Mouse (Mus musculus) ovary, postnatal 14 days (tissue): Measurements from ENCODE around the gene Aunip.

ENCODE experiments used
- DNase-seq: peaks from one replicate; pipeline ENCODE4 v3.0.0; 2022; ENCODE audit warnings: low spot score

Aunip gene

DNA sequence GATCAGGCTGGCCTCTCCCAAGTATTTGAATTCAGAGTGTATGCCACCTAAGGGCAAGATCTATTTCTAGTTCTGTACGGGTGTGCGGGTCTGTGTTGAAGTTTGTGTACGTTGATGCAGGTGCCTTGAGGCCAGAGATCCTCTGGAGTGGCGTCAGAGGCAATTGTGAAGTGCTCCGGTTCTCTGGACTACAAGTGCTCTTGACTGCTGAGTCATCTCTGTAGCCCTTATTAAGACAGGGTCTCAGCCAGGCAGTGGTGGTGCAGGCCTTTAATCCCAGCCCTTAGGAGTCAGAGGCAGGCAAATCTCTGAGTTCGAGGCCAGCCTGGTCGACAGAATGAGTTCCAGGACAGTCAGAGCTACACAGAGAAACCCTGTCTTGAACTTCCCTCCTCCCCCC is 4.8 kb downstream of the Aunip start:
- no peak for DNase-seq

- no peak for DNase-seq
Measured at GRCm38 (mm10) chr4:134516981-134517380, 6.2 kb downstream of the Aunip start.

DNA sequence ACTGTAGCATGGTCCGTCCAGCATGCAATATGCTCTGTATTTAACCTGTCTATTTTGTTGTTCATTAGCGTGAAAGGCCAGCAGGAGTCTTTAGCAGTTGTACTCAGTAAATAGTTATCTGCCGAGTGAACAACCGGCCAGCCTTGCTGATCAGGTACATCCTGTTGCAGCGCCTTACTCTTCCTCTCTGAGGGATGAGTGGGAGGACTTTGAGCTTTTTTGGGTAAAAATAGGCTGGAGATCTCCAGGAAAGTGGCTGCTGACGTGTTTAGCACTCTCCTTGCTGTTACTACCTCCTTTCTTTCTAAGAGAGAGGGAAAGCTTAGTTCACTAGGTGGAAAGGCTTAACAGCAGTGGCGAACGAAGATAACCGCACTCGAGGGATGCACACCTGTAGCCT is 6.9 kb downstream of the Aunip start:
- no peak for DNase-seq

DNA sequence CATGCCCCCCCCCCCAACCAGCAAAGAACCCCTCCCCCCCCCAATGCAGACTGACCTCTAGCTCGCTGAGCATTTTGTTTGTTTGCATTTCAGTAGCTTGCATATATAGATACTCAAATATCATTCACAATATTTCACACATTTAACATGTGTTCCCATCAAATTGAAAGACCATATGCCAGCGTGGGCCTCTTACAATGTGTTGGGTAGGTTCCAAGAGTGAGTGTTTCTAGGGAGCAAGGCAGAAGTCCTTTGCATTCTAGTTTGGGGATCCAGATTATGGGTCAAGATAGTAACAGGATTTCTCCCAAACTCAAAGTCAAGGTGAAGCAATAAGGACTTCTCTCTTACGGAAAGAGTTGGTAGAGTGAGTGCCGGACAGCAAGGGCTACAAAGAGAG is 7.7 kb downstream of the Aunip start:
- DNase-seq = no peak

GRCm38 (mm10) chr4:134519281-134519680 is 8.5 kb downstream of the Aunip start:
- no peak for DNase-seq

GRCm38 (mm10) chr4:134523447-134523846 is 12.6 kb downstream of the Aunip start:
- DNase-seq = no peak

DNA sequence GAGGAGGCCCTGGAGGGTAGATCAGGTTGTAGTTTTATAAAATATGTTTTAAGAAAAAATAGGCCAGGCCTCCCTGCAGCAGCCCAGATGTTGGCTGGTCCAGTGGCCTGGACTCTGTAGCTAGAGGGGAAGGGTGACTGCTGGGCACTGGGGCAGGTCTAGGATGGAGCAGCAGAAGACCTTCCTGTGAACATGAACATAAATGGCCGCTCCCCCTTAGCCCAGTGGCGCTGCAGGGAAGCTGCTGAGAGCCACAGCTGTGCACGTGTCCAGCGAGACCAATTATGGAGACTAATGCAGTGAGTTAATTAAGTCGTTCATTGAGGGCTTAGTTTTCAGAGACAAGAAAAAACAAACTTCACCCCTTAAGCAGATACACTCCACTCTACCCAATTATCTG is 15.0 kb downstream of the Aunip start:
- no peak for DNase-seq

DNA sequence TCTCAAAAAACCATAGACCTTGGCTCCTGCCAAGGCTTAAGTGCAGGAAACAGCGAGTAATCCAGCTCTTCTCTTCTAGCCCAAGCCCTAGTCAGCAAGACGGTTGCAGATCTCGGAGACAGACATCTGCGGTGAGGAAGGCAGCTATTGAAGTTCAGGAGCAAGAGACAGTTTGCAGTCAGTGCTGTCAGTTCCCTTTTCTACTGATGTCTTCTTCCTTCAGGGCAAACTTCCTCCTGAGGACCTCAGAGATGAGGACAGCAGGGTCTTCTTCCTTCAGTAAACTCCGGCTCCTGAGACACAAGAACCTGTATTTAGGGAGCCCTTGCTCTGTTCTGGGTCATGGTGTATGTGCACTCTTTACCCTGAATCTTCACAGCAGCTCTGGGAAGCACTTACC is 15.4 kb downstream of the Aunip start:
- no peak for DNase-seq

DNA sequence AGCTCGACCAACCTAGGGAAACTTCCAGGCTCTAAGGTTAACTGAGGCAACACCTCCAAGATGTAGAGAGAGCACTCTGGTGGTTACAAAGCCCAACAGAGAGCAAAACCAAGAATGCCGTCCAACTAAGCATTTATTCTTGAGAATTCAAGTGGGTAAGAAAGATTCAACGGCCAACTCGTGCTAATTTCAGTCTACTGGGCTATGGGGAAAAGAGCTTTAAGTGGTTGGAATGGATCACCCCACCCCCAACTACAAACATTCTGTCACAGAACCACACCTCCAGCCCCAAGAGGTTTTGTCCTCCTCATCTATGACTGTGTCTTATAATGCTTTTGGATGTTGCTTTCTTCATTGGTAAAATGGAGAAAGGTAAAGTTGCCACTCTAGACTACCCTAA is 22.1 kb downstream of the Aunip start:
- DNase-seq = no peak

DNA sequence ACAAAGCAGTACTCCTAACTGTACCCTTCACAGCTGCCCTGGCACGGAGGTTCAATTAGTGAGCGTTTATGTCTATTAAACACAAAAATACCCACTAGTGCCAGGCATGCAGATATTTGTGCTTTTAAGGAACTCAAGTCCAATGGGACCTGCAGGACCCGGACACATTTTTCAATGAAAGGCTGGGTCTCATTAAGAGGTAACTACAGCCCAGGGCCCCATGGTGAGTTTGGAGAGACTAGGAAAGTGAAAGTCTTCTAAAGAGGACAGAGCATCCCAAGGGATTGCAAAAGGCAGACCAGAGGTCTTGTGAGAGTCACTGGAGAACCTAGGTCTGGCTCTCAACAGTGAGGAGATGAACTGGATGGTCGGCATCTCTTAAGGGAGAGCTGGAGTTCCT is 22.6 kb downstream of the Aunip start:
- DNase-seq = no peak

DNA sequence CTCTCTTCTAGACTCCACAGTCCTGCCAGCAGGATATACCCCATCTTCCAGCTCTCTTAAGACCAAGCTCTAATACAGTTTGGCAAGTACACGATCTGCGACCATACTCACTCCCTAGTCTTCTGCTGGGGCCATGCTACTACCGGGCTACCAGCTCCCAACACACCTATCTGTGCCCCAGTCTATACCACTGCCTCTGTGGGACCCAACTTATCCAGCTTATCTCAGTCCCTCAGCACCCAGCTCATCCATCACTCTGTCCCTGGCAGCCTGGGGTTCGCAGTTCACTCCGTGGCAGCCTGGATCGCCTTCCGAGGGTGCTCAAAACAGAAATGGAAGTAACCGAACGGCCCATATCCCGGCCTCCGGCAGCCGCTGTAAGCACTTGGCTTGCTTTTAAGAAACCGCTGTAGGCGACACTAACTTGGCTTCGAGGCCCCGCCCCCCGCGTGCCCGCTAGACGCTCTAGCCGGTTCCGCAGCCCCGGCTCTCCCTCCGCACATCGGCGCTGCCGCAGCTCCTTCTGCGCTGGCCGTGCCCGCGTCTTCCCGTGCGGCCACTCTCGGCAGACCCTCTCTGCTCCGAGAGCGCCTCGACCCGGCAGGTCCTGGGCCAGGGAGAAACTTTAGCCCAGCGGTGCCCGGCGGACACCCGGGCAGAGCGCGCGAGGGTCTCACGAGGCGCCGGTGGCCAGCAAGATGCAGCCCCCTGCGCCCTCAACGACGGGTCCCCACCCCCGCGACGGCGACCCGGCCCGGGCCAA is 23.5 kb downstream of the Aunip start:
- DNase-seq = no peak

- peak; percentile 91 for DNase-seq
Measured at GRCm38 (mm10) chr4:134534932-134535786, 24.4 kb downstream of the Aunip start, which contains the start of gene Mtfr1l. Mtfr1l (minus strand) TSS chr4:134535387.

DNA sequence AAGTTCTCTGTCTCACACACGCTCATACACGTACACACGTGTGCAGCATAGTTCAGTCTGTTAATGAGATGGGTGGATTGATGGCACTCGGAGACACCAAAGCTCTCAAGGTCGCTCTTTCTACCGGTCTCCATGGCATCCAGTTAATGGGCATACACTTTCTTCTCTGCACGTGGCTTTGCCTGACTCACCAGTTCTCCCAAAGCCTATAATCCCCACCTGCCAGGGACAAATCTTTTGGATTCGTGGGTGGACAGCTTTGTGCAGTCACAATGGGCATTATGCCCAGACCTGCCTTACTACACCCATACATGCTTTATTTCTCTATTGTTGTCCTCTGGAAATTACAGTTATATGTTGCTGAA is 25.0 kb downstream of the Aunip start:
- no peak for DNase-seq

DNA sequence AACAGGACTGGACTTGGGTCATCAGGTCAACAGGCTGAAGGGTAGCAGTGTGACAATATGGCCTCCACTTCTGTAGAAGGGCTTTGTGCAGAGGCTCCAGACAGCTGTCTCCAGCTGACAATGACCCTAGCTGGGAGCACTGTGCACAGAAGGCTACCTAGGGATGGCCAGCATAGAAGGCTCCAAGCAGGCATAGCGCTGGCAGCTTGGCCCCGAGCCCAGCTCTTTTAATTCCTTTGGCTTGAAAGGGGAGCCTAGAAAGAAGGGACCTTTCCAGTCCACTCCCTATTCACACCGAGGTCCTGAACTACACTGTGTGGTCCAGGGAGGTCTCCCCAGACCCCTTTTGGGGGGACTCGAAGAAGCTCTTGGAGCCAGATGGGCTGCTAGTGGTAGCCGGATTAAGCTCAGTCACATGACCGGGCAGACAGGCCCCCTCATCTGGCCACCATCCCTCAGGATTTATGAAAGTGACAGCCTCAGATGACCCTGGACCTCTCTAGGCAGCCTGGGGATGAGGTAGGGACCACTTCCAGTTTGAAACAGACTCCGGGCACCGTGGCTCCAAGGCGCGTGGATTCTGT is 28.3 kb downstream of the Aunip start:
- DNase-seq = no peak

DNA sequence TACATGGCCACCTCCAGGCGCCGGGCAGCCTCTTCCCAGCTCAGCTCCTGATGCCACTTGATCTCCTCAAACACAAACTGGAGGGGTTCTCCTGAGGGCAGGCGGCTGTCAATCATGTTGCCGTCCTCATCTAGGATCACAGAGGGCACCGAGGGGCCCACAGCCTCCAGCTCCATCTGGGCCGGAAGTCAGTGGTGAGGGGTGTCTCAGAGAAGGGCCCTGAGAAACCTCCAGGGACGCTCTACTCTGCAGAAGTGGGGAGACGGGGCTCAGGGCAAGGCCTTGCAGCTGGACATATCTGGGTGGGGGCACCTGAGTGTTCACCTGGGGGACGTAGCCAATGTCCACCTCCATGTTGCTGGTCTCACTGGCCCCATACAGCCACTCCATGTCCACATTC is 31.9 kb downstream of the Aunip start:
- DNase-seq = no peak

- peak; percentile 95 for DNase-seq
Measured at GRCm38 (mm10) chr4:134543261-134543660, 32.5 kb downstream of the Aunip start.

DNA sequence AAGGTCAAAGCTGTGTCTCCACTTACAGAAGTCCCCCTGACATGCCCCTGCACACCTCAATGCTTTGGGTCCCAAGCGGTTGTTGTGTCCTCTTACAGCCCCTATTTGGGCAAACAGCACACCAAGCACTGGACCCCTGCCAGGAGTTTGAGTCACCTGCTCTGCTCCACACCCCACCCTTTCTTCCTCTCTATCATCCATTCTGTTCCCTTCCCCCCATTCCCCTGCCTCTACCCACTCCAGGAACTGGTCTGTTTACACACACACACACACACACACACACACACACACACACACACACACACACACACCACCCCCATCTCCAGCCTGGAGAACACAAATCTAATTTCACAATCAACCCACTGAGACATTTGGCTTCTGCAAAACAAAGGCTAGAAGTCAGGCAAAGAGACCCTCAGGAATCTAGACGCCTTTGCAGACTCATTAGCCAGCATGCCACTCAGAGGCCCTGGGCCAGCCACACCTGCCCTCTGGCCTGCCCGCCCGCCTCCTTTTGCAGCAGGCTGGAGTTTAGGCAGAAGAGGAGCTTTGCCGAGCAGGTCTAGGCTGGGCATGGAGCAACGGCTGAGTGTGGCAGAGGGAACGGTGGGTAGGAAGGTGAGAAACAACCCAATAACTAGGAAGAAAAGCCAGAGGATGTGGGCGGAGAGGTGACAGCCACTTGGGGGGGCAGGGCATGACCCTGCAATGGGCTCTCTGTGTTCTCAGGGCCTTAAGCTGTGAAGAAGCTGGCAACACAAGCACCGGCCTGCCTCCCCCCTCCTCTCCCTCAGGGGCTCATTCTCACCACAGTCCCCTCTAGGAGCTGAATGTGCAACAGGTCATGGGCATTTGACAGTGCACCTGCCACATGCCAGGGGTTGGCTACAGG is 36.3 kb downstream of the Aunip start:
- DNase-seq = no peak

DNA sequence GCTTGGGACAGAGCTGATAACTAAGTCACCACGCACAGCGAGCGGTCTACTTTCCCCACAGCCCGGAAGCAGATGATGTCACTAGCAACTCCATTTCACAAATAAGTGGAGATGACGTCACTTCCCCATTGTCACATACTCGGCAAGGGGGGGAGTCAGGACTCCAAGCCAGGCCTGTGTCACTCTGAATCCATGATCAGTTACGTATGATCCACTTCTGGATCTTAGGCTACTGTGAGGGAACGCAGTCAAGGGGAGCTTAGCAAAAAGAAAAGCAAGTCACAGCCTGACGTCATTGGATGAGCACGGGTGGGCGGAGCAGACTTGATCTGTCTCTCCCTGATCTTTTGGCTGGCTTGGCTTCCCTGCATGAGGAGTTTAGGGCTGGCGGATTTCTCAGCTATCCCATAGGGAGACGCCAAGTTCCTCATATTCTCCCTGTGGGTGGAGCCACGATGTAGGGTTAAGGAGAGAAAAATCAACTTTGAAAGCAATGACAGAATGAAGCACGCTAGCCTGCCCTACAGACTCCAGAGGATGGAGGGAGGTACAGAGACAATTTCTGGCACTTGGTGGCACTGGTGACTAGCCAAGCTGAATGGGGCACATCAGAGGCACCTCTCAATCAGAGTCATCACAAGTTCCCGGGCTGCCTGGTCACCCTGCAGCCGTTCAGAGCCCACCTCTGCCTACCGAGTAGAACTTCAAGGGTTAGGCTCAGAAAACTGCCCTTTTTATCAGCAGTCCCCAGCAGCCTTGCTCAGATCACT is 37.6 kb downstream of the Aunip start:
- no peak for DNase-seq

- DNase-seq = no peak
Measured at GRCm38 (mm10) chr4:134549899-134550298, 39.1 kb downstream of the Aunip start.

DNA sequence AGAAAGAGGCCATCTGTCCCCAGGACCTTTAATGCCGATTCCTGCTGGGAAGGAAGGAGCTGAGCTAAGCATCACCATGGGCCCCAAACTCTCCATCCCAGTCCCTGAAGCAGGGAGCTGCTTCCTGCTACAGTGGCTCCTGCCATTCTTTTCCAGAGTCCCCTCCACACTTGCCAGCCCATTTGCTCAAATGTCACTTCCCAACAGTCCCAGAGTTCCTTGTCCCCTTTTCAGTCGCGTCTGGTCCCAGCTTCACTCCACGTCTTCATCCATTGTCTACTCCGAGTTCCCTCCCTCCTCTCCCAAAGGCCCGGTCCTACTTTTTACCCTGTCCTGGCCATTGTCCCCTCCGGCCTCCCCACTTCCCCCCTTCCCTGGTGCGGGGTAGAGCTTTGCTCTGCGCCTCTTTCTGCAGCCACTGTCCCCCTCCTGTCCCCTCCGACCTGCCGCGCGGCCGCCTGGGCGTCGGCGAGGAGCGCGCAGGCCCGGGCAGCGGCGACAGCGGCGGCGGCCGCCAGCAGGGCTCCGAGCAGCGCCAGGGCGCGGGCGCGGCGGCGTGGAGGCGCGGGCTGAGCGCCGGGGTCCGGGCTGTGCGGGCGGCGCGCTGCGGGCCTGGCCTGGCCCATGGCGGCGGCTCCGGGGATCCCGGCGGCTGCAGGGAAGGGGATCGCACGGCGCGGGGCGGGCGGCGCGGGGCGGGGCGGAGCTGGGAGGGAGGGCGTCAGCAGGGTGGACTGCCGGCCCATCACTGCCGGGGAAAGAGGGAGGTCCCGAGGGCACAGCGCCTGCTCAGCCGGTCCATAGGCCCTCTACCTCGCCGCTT is 40.9 kb downstream of the Aunip start, which contains the start of gene Selenon:
TSS of gene Selenon (minus strand) at position 673 of the 823 bp plus-strand sequence.
- DNase-seq = peak; percentile 50
